Mouse (Mus musculus) bone marrow, adult 2 months (tissue): ENCODE data around the gene Vps8.

Experiments used
- CTCF ChIP-seq: fragments of 200-500 bp; IDR thresholded peaks from 2 replicates; pipeline ENCODE4 v1.5.1; 2011; ENCODE audit warnings: low read length, control low read depth; ENCODE audit not compliant: control insufficient read depth, insufficient read depth
- POLR2A ChIP-seq: fragments of 200-500 bp; IDR thresholded peaks from 2 replicates; pipeline ENCODE4 v1.6.1; 2011; ENCODE audit warnings: low read depth, mild to moderate bottlenecking, control low read depth, low read length, borderline replicate concordance; ENCODE audit not compliant: control insufficient read depth

DNA sequence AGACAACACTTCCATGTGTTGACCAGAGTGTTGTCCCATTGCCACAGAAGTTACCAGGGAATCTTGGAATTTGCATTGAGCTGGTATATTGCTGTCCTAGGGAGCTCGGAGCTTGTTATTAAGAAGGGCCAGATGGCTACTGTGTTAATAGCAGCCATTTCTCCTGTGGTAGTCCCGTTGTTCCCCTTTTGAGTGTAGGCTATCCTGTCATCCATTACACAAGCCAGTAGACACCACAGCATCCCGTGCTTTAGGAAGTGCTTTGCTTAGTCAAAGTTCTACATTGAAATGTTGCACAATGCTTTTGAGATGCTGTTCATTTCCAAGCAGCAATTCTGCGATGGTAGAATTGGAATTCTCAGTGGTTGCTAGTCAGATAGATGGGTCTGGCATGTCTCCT, 54.2 kb downstream of the Vps8 start:
- no peak for TF ChIP-seq CTCF
- no peak for TF ChIP-seq POLR2A
